Mouse (Mus musculus) ES-Bruce4 (cell line): Measurements from ENCODE around the gene Cacna1e.

ENCODE experiments used
- CTCF ChIP-seq: IDR thresholded peaks from one replicate; pipeline ENCODE4 v1.8.1; 2011; ENCODE audit warnings: low read depth, low read length
- EP300 ChIP-seq: IDR thresholded peaks from 2 replicates; pipeline ENCODE4 v1.6.1; 2011; ENCODE audit warnings: low read depth, low read length; ENCODE audit not compliant: insufficient read depth
- POLR2A ChIP-seq: IDR thresholded peaks from one replicate; pipeline ENCODE4 v1.8.1; 2011; ENCODE audit warnings: low read length; ENCODE audit not compliant: insufficient read depth

DNA sequence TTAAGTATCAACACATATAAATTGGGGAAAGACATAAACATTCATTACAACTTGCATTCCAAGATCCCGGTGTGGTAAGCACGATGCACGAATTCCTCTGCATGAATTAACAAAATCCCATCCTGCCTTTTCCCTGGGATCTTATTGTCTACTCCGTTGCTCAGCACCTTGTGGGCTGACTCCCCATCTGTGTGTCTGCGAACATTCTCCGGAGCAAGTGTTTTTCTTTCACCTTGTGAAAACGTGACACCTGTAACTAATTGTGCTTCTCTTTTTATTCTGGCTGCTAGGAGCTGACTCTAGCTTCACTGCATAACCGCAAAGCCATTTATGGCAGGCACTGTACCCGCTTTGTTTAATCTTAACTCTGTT, 52.1 kb downstream of the Cacna1e start:
- TF ChIP-seq CTCF (no peak), EP300 (no peak), POLR2A (no peak)
